Mouse (Mus musculus): ENCODE results near the gene Taf3.

Gene Taf3

DNA sequence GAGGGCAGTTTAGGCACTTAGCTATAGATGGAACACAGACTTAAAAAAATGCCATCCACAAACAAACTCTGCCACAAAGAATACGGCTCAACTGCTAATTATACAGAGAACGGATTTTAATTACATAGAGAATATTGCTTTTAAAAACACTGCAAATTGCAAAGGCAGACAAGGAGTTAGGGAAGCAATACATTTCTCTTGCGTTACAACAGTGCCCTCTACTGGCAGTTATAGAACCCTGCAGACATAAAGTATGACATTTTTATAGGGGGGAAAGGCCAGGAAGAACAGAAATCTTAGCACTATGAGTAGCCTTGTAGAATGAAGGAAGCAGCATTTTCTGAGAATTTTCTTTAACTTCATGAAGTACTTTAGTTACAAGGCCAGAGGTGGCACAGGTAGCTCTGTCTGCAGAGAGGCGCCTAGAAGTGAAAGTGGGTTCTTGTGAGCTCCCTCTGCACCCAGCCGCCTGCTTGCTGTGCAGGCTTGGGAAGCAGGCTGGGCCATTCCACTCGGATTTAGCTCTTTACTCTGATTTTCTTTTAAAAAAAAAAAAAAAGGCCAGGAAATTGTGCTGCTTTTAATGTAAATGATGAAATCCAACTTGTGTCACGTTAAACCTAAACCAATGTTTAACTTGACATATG lies 38.0 kb downstream of the Taf3 start:
- peak; percentile 44 for DNase-seq (ENCODE audit: low read depth, low spot score)

DNA sequence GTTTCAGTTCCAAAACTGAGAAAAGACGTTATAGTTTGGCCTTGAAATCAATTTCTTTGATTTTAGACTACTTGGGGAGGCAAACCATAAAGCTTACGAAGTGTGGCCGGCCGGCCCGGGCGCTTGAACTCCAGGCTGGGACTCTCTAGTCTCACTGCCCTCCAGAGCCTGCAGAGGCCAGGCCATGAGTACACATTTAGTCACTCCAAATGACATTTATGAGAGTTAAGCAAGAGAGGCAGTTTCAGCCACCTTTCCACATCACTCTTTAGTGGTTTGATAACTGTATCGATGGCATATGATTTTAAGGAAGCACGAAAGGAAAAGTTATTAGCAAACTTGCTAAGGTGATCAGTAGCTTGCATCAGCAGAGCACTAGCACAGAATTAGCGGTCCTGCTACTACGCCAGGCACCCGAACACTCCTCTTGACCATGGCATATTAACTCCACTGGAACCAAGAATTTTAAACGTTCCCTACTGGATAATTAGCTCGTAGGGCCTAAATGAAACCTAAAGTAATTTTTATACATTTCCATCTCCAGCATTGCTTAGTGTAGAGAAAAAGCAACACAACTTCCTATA lies 38.6 kb downstream of the Taf3 start:
- no peak for DNase-seq (ENCODE audit: low read depth, low spot score)

DNA sequence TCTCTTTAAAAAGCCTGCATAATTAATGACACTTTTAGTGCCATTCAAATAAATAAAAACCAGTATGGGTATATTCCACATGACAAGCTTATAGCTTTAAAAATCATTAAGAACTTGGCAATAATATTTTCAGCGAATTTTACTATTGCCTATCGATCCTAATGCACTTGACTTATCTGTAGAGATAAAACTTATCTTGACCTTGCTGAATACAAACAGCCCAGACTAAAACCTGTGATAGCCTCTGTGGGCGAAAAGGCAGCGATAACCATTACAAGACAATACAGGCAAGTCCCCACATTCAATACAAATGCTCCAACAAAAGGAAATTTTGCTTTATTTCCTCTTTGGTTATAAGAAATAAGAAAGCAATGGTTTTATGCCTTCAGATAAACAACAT lies 39.8 kb downstream of the Taf3 start:
- DNase-seq (ENCODE audit: low read depth, low spot score) = no peak

DNA sequence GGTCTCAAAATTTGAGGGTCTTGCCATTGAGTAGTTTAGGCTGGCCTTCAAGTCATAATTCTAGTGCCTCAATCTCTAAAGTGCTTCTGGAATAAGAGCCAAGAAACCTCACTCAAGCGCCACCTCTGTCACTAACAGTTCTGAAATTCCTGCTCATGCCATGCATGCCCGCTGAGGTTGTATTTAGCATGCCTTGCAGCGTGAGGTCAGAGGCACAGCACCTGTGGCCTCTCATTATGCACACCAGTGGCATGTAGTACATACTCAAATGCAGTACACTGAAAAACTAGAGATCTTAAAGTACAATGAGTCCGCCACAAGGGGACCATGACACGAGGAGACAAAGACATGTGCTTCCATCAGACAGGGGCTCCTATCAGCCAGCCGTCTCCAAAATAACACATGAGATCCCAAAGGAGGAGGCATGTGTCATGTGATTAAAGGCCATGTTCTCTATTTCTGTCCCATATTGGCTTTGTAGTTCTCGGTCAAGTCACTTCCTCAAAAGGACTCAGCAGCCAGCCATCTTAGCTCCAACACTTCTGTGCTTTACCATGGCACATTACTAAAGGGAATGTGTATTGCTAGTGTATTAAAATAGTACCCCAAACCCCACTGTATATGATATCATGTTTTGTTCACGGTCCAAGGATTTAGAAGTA lies 43.3 kb downstream of the Taf3 start:
- no peak for DNase-seq (ENCODE audit: low read depth, low spot score)

DNA sequence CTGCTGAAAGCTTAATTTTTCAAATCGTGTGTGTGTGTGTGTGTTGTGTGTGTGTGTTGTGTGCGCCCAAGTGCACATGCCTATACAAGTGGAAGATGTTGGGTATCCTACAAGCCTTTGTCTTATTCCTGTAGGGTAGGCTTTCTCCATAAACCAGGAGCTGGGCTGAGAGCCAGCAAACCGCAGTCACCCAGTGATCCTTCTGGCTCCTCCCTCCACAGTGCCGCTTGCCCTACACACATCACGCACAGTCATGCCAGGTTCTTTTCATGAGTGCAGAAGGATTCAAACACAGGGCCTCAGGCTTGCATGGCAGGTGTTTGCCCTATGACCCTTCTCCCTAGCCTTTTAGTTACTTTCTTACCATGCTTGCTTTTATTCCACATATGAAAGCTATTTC lies 45.0 kb downstream of the Taf3 start:
- DNase-seq (ENCODE audit: low read depth, low spot score) = no peak

DNA sequence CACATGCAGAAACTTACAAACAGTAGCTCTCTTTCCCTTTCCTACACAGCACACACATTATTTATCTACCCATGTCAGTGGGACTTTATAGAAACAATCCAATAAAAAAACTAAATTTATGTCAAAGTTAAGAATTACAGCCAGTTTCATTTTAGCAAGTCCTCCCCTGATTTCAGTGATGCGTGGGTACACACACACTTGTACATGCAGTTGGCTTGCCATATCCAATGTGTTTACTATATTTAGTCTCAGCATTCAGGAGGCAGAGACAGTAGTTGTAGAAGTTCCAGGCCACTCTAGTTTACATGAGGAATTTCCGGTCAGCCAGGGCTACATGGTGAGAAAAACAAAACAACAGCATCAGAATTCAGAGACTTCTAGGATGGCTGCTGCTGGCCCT lies 46.8 kb downstream of the Taf3 start:
- DNase-seq (ENCODE audit: low read depth, low spot score) = no peak

DNA sequence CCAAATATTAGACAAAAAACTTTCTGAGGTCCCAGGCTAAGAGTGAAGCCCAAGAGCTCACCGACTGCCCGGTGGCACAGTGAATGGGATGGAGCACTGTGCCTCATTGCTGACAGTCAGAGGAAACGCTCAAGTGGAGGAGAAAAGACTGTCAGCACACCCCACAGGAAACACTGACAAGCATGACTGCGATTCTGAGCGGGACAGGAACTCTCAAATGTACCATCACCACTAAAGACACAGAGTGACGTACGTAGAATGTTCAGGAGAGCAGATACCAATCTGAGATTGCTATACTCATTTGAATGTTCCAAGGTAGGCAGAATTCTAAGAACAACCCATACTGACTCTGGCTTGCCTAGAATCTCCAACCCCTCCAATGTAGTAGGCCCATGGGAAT lies 50.9 kb downstream of the Taf3 start:
- DNase-seq (ENCODE audit: low read depth, low spot score) = no peak

DNA sequence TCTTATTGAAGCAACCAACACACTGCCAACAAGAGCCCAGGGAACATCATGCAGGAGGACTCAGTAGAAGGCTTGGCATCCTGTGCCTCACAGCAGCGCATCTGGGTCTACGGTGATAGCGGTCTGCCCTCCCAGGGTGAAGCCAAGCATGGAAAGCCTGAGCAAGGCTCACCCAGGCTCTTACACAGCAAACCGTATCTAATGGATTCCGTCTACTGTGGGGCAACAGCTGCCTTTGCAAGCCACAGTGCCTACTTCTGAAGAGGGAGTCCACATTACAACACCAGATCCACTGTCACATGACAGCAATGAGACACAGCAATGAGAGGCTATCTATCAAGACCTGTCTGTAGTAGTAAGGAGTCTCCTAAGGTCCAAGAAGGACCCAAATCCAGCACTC lies 52.3 kb downstream of the Taf3 start:
- DNase-seq (ENCODE audit: low read depth, low spot score) = no peak

DNA sequence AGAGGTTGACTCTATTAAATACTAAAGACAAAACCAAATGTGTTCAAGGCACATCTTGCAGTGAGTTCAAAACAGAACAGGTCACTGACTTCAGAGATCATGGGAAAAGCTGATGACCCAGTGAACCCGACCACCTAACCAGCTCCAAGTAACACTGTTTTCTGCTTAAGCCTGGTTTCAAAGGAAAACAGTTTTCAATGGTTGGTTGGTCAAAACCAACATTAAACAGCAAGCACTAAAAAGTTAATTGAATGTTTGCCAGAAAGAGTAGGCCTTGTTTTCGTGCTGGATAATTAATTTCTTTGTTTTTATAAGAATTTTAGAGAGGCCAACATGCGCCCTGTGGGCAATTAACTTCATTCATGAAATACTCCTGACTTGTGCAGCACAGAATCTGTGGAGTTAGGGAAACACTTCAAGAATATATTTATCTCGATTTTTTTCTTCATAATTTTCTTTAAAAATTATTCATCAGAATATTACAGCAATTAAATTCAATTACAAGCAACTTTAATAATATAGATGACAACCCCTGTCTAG lies 57.6 kb downstream of the Taf3 start:
- no peak for DNase-seq (ENCODE audit: low read depth, low spot score)

DNA sequence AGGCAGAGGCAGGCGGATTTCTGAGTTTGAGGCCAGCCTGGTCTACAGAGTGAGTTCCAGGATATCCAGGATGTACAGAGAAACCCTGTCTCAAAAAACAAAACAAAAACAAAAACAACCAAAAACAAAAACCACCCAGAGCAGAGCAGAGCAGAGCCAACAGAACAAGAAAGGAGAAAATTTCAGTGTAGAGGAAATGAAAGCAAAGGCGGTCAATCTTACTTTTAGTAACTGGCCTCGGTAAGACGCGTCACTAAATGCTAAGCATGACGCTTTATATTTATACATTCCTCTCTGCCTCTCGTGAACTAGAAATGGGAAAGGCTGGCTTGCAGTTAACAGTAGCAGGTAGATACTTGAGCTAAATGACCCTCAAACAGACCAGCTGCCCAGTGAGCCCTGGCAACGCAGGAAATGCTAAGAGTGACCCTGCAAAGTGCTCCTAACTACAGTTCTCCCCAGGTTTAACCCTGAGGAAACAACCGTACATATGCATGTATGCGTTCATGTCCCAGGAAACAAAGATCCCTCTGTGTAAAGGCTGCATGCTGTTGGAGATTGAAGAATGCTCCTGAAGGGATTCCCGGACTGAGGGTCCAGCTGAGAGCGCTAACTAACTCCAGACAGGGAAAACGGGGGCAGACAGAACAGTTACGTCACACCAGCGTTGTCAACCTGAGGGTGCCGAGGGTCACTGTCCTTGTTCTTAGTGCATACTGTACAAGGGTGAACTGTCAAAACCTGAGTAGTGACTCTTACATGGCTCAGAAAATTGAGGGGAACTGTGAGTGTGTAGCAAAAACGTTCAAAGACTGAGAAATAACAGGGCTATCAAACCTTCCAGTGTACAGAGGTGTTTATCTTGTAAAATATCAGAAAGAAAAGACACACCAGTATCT lies 58.5 kb downstream of the Taf3 start:
- DNase-seq (ENCODE audit: low read depth, low spot score) = no peak

DNA sequence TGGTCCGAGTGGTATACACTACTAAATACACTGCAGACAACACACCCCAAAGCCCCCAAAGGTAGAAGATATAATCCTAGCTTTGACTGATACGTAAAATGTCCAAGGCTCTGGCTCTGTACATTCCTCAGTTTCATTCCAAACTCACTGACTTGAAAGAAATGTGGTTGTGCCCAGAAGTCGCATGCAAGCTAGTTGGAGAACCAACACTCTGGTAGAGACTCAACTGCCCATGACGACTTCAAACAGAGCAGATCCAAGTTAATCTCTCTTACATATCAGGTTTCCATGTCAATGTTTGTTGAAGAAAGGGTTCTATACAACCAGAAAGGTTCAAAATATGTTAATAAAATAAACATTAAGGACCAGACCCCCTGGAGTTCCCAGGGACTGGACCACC lies 60.1 kb downstream of the Taf3 start:
- no peak for DNase-seq (ENCODE audit: low read depth, low spot score)

DNA sequence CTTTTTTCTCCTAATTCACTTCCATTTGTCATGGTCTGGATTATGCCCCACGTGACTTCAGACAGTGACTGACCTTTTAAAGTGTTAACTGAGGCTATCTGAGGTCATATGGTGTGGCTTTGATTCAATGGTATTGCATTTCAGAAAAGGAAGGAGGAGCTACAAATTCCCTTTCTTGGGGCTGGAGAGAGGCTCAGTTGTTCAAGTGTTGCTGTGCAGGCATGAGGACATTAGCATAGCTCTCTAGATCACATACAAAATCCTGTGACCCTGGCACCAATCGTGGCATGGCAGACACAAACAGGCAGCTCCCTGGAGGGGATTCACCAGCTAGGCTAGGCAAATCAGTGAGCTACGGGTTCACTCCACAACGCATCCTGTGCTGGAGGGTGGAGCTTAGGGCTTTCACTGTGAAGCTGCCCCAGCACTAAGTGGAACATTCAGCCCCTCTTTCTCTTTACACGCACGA lies 62.4 kb downstream of the Taf3 start:
- DNase-seq (ENCODE audit: low read depth, low spot score) = peak; percentile 15

DNA sequence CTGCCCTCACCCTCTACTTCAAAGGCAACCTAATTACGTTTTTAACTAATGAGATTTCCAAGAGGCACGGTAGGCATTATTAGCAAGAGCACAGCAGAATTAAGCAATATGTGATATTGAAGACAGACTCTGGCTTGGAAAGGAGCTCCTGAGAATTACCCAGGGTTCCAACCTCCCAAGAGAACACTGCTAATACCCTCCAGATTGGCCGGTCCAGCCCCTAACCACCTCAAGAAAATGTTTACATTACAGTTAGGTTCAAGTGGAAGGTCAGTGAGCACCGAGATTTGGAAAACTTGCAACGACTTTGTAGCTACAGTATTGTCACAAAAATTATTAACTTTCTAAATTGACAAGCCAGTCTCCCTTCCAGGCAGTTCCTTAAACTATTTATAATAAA lies 66.0 kb downstream of the Taf3 start:
- no peak for DNase-seq (ENCODE audit: low read depth, low spot score)

DNA sequence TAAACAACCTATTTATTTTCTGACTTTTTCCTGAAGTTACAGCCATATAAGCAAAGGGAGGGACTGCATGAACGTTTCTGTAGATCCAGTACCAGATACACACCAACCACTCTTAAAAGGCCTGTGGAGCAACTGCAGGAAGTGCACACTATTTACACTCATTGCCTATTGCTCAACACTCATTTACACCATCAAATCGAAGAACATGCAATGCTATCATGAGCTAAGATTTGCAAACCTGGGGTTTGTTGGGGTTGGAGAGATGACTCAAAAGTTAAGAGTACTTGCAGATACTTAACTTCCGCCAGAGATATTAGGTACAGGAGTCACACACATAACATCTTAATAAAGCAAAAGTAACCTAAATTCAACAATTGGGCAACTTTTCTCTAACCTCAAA lies 76.5 kb downstream of the Taf3 start:
- no peak for DNase-seq (ENCODE audit: low read depth, low spot score)

DNA sequence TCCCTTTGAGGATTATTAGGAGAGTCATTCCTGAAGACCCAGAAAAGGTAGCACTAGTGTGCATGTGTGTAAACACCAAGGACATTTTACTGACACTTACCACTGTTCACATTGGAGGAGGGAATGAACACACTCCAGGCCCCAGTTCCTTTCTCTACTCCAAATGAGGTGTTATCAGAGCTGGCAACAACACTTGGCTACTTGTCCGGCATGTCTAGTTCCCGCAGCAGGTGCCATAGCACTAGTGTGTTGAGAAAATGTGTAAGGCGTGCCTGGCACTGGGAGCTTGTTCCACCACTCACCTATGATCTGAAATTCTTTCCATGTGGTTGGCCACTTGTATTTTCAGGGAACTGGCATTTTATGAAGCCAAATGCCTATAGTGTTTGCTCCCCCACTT lies 77.8 kb downstream of the Taf3 start:
- no peak for DNase-seq (ENCODE audit: low read depth, low spot score)

DNA sequence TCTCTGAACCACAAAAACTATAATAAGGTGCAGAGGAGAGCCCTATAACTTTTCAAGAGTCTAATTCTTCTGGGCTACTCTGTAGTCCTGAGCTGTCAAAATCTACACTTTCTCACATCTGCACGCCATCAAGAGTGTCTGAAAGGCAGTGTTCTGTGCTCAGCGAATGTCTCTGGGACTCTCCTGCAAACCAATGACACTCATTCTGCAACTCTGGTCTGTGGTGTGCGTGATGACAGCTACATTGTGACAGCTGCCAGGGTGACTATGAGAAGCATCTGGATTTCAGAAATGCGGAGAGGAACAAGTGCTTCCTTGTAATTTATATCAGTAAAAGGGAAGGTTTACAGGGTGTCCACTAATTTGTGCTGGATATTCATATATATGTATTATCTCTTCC lies 78.2 kb downstream of the Taf3 start:
- DNase-seq (ENCODE audit: low read depth, low spot score) = no peak

DNA sequence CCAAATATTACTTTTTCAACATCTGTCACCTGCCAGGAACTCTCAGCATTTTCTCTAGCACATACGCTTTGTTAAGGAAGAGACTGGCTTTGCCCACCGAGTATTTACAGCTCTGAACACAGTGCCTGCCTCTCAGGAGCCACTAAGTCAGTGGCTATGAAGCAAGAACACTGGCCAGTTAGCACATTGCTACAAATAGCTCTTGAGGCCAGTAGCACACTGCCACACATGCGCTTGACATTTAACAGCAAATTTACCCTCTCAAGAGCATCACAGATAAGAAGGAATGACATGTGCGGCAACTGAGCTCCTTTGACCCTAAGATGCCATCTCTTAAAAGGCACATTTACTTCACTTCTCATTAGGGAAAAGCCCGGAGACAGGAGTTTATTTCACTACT lies 78.7 kb downstream of the Taf3 start:
- DNase-seq (ENCODE audit: low read depth, low spot score) = peak; percentile 62

DNA sequence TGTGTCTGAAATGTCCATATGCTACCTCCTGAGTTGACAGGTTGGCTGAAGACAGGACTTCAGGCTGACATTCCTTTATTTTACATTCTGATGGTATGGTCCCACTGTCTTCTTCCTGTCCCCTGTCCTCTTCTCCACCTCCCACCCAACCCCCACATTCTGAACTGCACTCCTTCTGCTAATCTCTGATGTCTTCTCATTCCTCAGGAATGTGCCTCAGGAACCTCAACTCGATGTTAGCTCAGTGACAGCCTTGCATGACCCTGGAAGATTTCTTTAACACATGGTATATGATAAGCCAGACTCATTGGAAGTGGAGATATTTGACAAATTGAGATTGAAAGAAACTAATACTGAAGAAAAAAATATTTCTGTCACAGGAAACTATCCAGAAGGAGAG lies 81.8 kb downstream of the Taf3 start:
- DNase-seq (ENCODE audit: low read depth, low spot score) = no peak

DNA sequence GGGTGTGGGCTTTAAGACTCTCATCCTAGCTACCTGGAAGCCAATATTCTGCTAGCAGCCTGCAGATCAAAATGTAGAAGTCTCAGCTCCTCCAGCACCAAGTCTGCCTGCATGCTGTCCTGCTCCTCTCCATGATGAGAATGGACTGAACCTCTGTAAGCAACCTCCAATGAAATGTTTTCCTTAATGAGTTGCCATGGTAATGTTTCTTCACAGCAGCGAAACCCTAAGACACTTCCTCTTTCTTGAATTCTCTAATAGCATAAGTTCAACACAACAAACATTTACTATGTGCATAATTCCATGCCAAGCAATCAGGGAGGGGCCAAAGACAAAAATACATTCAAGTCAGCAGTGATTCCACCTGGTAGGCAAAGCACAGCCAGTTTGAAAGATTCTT lies 82.8 kb downstream of the Taf3 start:
- DNase-seq (ENCODE audit: low read depth, low spot score) = no peak

DNA sequence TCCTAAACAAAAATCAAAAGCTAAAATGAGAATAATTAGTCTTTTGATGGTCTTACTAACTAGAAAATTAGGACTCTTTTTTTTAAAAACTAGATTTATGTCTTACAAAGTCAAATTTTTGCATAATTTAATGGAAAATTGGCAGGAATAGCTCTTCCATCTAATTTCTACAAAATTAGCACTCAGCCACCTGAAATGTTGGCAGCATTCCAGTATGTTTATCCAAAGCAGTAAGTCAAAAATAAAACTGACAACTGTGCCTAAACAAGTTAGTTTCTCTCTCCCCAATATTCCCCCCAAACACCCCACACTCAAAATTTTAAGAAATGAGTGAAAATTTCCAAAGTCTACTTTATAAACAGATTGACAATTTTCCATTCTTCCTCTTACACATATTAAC lies 85.5 kb downstream of the Taf3 start:
- DNase-seq (ENCODE audit: low read depth, low spot score) = no peak

DNA sequence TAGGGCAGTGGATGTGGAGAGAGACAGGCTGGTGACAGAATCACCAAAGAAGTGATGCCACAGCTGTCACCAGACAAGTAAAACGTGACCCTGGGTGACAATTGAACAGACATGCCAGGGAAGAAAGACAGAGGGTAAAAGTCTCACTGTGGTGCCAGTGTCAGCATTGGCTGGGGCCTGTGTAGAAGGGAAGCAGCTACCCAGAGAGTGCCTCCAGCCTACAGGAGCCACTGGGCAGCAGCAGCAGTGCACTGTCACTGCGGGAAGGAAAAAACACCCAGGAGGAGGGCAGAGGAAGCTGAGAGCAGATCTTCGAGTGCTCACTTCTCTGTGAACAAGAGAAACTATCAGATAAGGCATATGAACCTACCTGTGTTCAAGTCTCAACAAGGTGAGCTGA lies 86.7 kb downstream of the Taf3 start:
- no peak for DNase-seq (ENCODE audit: low read depth, low spot score)

DNA sequence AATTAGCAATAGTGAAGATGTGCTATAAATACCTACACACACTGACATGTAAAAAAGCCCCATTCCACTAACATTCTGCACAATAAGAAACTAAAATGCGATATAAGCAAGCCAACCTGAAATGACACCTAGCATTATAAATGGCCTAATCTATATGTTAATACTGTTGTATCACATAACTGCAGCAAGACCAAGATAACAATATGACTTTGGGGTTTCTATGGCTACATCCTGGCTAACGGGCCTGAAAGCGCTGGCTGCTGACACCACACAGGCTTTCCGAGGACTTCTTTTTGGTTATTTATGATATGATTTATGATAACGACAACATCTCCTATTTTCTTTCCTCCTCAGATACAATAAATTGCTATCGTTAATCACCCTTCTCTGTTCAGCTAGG lies 90.4 kb downstream of the Taf3 start:
- no peak for DNase-seq (ENCODE audit: low read depth, low spot score)

Data from skeletal muscle tissue, adult 2 months (tissue).